In the genomic region with DNA sequence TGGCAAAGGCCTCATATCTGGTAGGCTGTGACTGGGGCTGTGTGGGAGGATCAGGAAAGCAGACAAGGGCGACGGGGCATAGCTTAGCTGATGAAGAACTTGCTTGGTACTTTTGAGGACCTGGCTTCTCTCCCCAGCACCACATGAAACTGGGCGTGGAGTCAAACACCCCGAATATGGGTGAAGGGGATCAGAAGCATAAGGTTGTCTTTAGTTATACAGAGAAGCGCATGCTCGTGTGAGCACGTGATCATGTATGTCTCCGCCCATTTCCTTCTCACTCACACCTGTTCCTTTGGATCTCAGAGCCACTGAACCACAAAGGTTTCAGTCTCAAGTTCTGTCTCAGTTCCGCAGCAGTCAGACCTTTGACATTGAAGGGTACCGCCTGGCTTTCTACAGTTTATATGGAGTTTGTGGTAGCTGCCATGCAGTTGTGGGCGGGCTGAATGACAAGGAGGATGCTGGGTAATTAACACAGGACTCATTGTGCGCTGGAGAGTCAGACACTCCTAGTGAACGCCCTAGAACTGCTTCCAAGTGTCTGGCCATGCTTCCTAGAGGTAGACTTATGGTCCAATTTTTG, we compare ENCODE assay signal across 10 mouse cellular contexts. TPM values are rescaled to one million over a fixed set of nuclear protein-coding genes. Genes with fewer than 3 reads are reported as not detected.
DNase-seq lines count a peak whose midpoint lies in the region; ATAC-seq and TF ChIP-seq lines count a peak whose summit lies in the region.
"Had no signal": no experiment of that assay in that cellular context is flagged by ENCODE, and none has a peak within 500 bp of the region (broad histone marks: within the 10 kb centered on the region; RNA-seq: fewer than 3 reads in every experiment).

No protein-coding gene starts in this region.

- no peaks in the 10 kb centered on the region for H3K9me3 ChIP-seq in ES-E14 (ENCODE audit: control insufficient read depth, insufficient read depth, low read depth, low read length)
- H3K9me3 ChIP-seq in kidney, embryonic 15.5 days (replicated peaks) = no peaks in the 10 kb centered on the region
- H3K9me3 ChIP-seq in stomach, postnatal 0 days (ENCODE audit: control insufficient read depth, low read length) = no peaks in the 10 kb centered on the region
- H3K9me3 ChIP-seq: lung, embryonic 15.5 days had no signal

- H3K4me3 ChIP-seq in C2C12 (ENCODE audit: insufficient read depth, poor library complexity, severe bottlenecking) (no peak overlapping the region), ES-E14 (ENCODE audit: insufficient read depth in 1 of 2, low read depth in 1 of 2, low read length in 2 of 2, poor library complexity in 1 of 2, severe bottlenecking in 1 of 2) (0 out of 4 replicates have a peak overlapping the region, but pooled peaks of 1 of the 2 experiments have one; percentile 23)
- 0 out of 2 replicates have a peak overlapping the region, but pooled peaks have one; percentile 4 for H3K4me3 ChIP-seq in kidney, embryonic 15.5 days (replicated peaks)
- no peak overlapping the region for H3K4me3 ChIP-seq in stomach, postnatal 0 days (ENCODE audit: low read depth, low read length)
- H3K4me3 ChIP-seq: lung, embryonic 15.5 days had no signal

- no peaks in the 10 kb centered on the region for H3K79me3 ChIP-seq in C2C12 (ENCODE audit: low read depth)

- no peaks in the 10 kb centered on the region for H3K27me3 ChIP-seq in C2C12 (ENCODE audit: control insufficient read depth, insufficient read depth, insufficient read length)
- H3K27me3 ChIP-seq in kidney, embryonic 15.5 days = no peaks in the 10 kb centered on the region
- no peaks in the 10 kb centered on the region for H3K27me3 ChIP-seq in stomach, postnatal 0 days (ENCODE audit: control insufficient read depth, insufficient read depth, low read length)
- H3K27me3 ChIP-seq: lung, embryonic 15.5 days had no signal

- H3ac ChIP-seq in C2C12 (ENCODE audit: control insufficient read depth, insufficient read length, low read depth) = no peak overlapping the region

- in situ Hi-C loops in ES-E14 (cut with MboI; ENCODE audit: low sequenced_read_pairs in 2 of 2, unreplicated experiment in 2 of 2) = no loop called here

- TF ChIP-seq EP300 in stomach, postnatal 0 days (optimal IDR thresholded peaks at IDR 0.05) = no peak

- no peak for DNase-seq in ES-E14 (ENCODE audit: low read depth, low spot score)
- DNase-seq in skeletal muscle tissue, adult 2 months (ENCODE audit: low read depth, low spot score) = peak; percentile 42
- DNase-seq in urinary bladder, postnatal 25 days (ENCODE audit: low spot score) = no peak
- no peak for DNase-seq in yolk sac, embryonic 10.5 days (ENCODE audit: low spot score)
- DNase-seq in embryo, embryonic 10 days (ENCODE audit: low spot score) = no peak
- DNase-seq in stomach, postnatal 0 days (ENCODE audit: low spot score) = no peak
- DNase-seq: cerebellum, adult 9-11 months had no signal

- peak overlapping the region; percentile 24 for H3K4me2 ChIP-seq in kidney, embryonic 15.5 days
- no peak overlapping the region for H3K4me2 ChIP-seq in stomach, postnatal 0 days (replicated peaks; ENCODE audit: low read depth)
- H3K4me2 ChIP-seq: lung, embryonic 15.5 days had no signal

- H3K4me1 ChIP-seq in ES-E14 (ENCODE audit: control insufficient read depth in 2 of 2, insufficient read depth in 2 of 2, low read length in 2 of 2, poor library complexity in 1 of 2) = peaks cover 5 to 14% of the 10 kb centered on the region in 2 experiments; a peak in 3 of 4 replicates
- peaks cover 57% of the 10 kb centered on the region for H3K4me1 ChIP-seq in kidney, embryonic 15.5 days
- H3K4me1 ChIP-seq in stomach, postnatal 0 days (replicated peaks; ENCODE audit: control insufficient read depth, insufficient read depth) = 0 out of 2 replicates have a peak, but pooled peaks cover 6% of the 10 kb centered on the region

- H3K79me2 ChIP-seq in C2C12 (ENCODE audit: control insufficient read depth, insufficient read depth) = no peaks in the 10 kb centered on the region

- ATAC-seq in kidney, embryonic 15.5 days (replicated peaks; ENCODE audit: low FRiP score) = peak; percentile 74
- ATAC-seq in stomach, postnatal 0 days (ENCODE audit: low FRiP score, low TSS enrichment) = no peak

- H3K36me3 ChIP-seq in C2C12 (ENCODE audit: control insufficient read depth, insufficient read depth) (no peaks in the 10 kb centered on the region), ES-E14 (ENCODE audit: control insufficient read depth, insufficient read depth, low read length, poor library complexity, severe bottlenecking) (no peaks in the 10 kb centered on the region)
- H3K36me3 ChIP-seq in kidney, embryonic 15.5 days = no peaks in the 10 kb centered on the region
- H3K36me3 ChIP-seq in stomach, postnatal 0 days (ENCODE audit: control insufficient read depth, insufficient read depth, low read length) = no peaks in the 10 kb centered on the region
- H3K36me3 ChIP-seq: lung, embryonic 15.5 days had no signal

- peak overlapping the region; percentile 19; the same call in 1 of the 2 replicates for H3K9ac ChIP-seq in ES-E14 (ENCODE audit: insufficient read depth, low read depth, low read length, poor library complexity, severe bottlenecking)
- H3K9ac ChIP-seq in kidney, embryonic 15.5 days = no peak overlapping the region
- H3K9ac ChIP-seq in stomach, postnatal 0 days (ENCODE audit: low read length) = no peak overlapping the region
- H3K9ac ChIP-seq: lung, embryonic 15.5 days had no signal

- 49% methylated on average over 13 of the region's 13 CpGs for WGBS in kidney, embryonic 15.5 days
- 70% methylated on average over 13 of the region's 13 CpGs for WGBS in stomach, postnatal 0 days

- no peak for TF ChIP-seq CTCF in C2C12 (IDR thresholded peaks at IDR 0.05; ENCODE audit: control insufficient read depth, insufficient read depth, insufficient read length)
- TF ChIP-seq CTCF in stomach, postnatal 0 days (IDR thresholded peaks at IDR 0.05; ENCODE audit: low read depth) = no peak

- H3K27ac ChIP-seq in ES-E14 (ENCODE audit: insufficient read depth, low read depth, low read length, poor library complexity, severe bottlenecking) = no peak overlapping the region
- peak overlapping the region; percentile 78 for H3K27ac ChIP-seq in kidney, embryonic 15.5 days
- no peak overlapping the region for H3K27ac ChIP-seq in stomach, postnatal 0 days (replicated peaks)
- H3K27ac ChIP-seq: lung, embryonic 15.5 days had no signal

TF ChIP-seq in C2C12, 6 proteins besides CTCF, POLR2A, EP300 and RAD21:
- TF ChIP-seq USF1 (IDR thresholded peaks at IDR 0.05; ENCODE audit: low read depth) (peak; percentile 93), MYOD1 (IDR thresholded peaks at IDR 0.05; ENCODE audit: control insufficient read depth, insufficient read length, low read depth) (peak; percentile 72), CEBPB (IDR thresholded peaks at IDR 0.05; ENCODE audit: low read depth) (no peak), FOSL1 (IDR thresholded peaks at IDR 0.05; ENCODE audit: insufficient read depth, low read length, poor library complexity, severe bottlenecking) (no peak)

TF ChIP-seq in ES-E14, 5 proteins besides CTCF, POLR2A, EP300 and RAD21:
- TF ChIP-seq CHD2 (IDR thresholded peaks at IDR 0.05; ENCODE audit: low read depth, low read length) = no peak
- TF ChIP-seq ZNF384 (IDR thresholded peaks at IDR 0.05; ENCODE audit: low read depth, low read length) = no peak
- TF ChIP-seq ZC3H11A (IDR thresholded peaks at IDR 0.05; ENCODE audit: borderline replicate concordance, low read depth, low read length) = no peak
- no peak for TF ChIP-seq HCFC1 (IDR thresholded peaks at IDR 0.05; ENCODE audit: borderline replicate concordance, insufficient read depth, low read length)
- TF ChIP-seq MAFK (IDR thresholded peaks at IDR 0.05; ENCODE audit: insufficient read depth, low read depth, low read length) = no peak
TF ChIP-seq in ES-E14: peak in this region for 0.

RNA-seq across cellular contexts. Expression of a gene that starts 1.9 kb away (rescaled TPM):
- polyA plus RNA-seq in C2C12 (2012; fragmentation: generic; extraction: Trizol) = 1.8 TPM
- 1.2 and 1.3 TPM in 2 replicates for total RNA-seq in ES-E14 (2012; rRNA removed)
- 23.2 and 25.4 TPM in 2 replicates for polyA plus RNA-seq in kidney, embryonic 15.5 days (2015; fragmentation: Nextera tagmentation; extraction: Ambion mirVana)
- polyA plus RNA-seq in stomach, postnatal 0 days (2015; fragmentation: Nextera tagmentation; extraction: Ambion mirVana) = 1.7 and 2.2 TPM in 2 replicates

RNA-seq across cellular contexts. Expression of a gene that starts 49.6 kb away (rescaled TPM):
- polyA plus RNA-seq in C2C12 (2012; fragmentation: generic; extraction: Trizol) = 7.6 TPM
- 3.7 and 6.8 TPM in 2 replicates for total RNA-seq in ES-E14 (2012; rRNA removed)
- 24.6 and 26.3 TPM in 2 replicates for polyA plus RNA-seq in kidney, embryonic 15.5 days (2015; fragmentation: Nextera tagmentation; extraction: Ambion mirVana)
- 3.5 and 3.7 TPM in 2 replicates for polyA plus RNA-seq in stomach, postnatal 0 days (2015; fragmentation: Nextera tagmentation; extraction: Ambion mirVana)
